Mouse (Mus musculus) MEL (cell line): ENCODE measurements around the gene Abcc9. TPM values are rescaled to one million over a fixed set of nuclear protein-coding genes. Genes with fewer than 3 reads are reported as not detected.

ENCODE experiments used
- DNase-seq: peaks from one replicate; pipeline ENCODE4 v3.0.0; 2011; ENCODE audit warnings: low read depth, low spot score
- H3K27ac ChIP-seq: 2 replicates; pipeline ENCODE4 v1.5.1; 2012; ENCODE audit warnings: low read depth, mild to moderate bottlenecking, control low read depth, low read length, moderate library complexity; ENCODE audit not compliant: control insufficient read depth
- H3K27me3 ChIP-seq, 2 experiments: fragments of 150-350 bp in 1 of 2; sonication (generic) in 1 of 2; 2 replicates each; pipeline ENCODE4 v1.6.1; 2012; ENCODE audit warnings: low read length in 2 of 2, mild to moderate bottlenecking in 2 of 2, improper control_type of control experiment in 1 of 2, moderate library complexity in 1 of 2; ENCODE audit not compliant: insufficient read depth in 2 of 2, control insufficient read depth in 1 of 2
- H3K36me3 ChIP-seq, 2 experiments: 2 replicates each; pipeline ENCODE4 v1.6.1; 2012 to 2014; ENCODE audit warnings: low read length in 2 of 2, improper control_type of control experiment in 1 of 2, inconsistent platforms in 1 of 2, mild to moderate bottlenecking in 1 of 2; ENCODE audit not compliant: insufficient read depth in 2 of 2, control insufficient read depth in 1 of 2
- H3K4me1 ChIP-seq, 2 experiments: fragments of 150-350 bp in 1 of 2; sonication (generic) in 1 of 2; 2 replicates each; pipeline ENCODE4 v1.6.1; 2012; ENCODE audit warnings: low read length in 2 of 2, improper control_type of control experiment in 1 of 2, mild to moderate bottlenecking in 1 of 2; ENCODE audit not compliant: insufficient read depth in 2 of 2, control insufficient read depth in 1 of 2
- H3K4me3 ChIP-seq, 2 experiments: fragments of 150-350 bp in 1 of 2; sonication (generic) in 1 of 2; 2 replicates each; pipeline ENCODE4 v1.5.1; 2012; ENCODE audit warnings: low read depth in 2 of 2, low read length in 2 of 2, mild to moderate bottlenecking in 2 of 2, moderate library complexity in 2 of 2, control low read depth in 1 of 2, improper control_type of control experiment in 1 of 2; ENCODE audit not compliant: control insufficient read depth in 1 of 2, insufficient read depth in 1 of 2
- H3K79me2 ChIP-seq: 2 replicates; pipeline ENCODE4 v1.6.1; 2012; ENCODE audit warnings: mild to moderate bottlenecking, low read length, moderate library complexity; ENCODE audit not compliant: control insufficient read depth, poor library complexity, insufficient read depth
- H3K9ac ChIP-seq: 2 replicates; pipeline ENCODE4 v1.6.1; 2012; ENCODE audit warnings: low read depth, mild to moderate bottlenecking, control low read depth, low read length, moderate library complexity; ENCODE audit not compliant: control insufficient read depth, poor library complexity, severe bottlenecking
- H3K9me3 ChIP-seq: fragments of 150-350 bp; sonication (generic); replicated peaks from 2 replicates; pipeline ENCODE4 v1.6.1; 2012; ENCODE audit warnings: mild to moderate bottlenecking, low read length, improper control_type of control experiment, moderate library complexity; ENCODE audit not compliant: insufficient read depth
- CHD2 ChIP-seq: IDR thresholded peaks from 2 replicates; pipeline ENCODE4 v1.6.1; 2011; ENCODE audit warnings: low read length, improper control_type of control experiment
- CTCF ChIP-seq, 3 experiments: IDR thresholded peaks in 2 of 3; conservative IDR thresholded peaks in 1 of 3; 2 replicates each; pipeline ENCODE4 v1.5.1; 2011 to 2012; ENCODE audit warnings: low read length in 3 of 3, low read depth in 2 of 3, mild to moderate bottlenecking in 2 of 3, improper control_type of control experiment in 1 of 3, inconsistent platforms in 1 of 3, mixed read lengths in 1 of 3, moderate library complexity in 1 of 3; ENCODE audit not compliant: control insufficient read depth in 1 of 3, insufficient read depth in 1 of 3, poor library complexity in 1 of 3, severe bottlenecking in 1 of 3
- ELF1 ChIP-seq: IDR thresholded peaks from 2 replicates; pipeline ENCODE4 v1.6.1; 2014; ENCODE audit warnings: low read depth, mild to moderate bottlenecking, inconsistent platforms, low read length, improper control_type of control experiment, moderate library complexity
- EP300 ChIP-seq, 2 experiments: IDR thresholded peaks; 2 replicates each; pipeline ENCODE4 v1.6.1; 2011; ENCODE audit warnings: improper control_type of control experiment in 2 of 2, low read length in 2 of 2, low read depth in 1 of 2, mild to moderate bottlenecking in 1 of 2
- ETS1 ChIP-seq: IDR thresholded peaks from 2 replicates; pipeline ENCODE4 v1.6.1; 2012; ENCODE audit warnings: low read depth, mild to moderate bottlenecking, inconsistent platforms, low read length, improper control_type of control experiment, moderate library complexity
- GABPA ChIP-seq: IDR thresholded peaks from 2 replicates; pipeline ENCODE4 v1.6.1; 2012; ENCODE audit warnings: low read depth, mild to moderate bottlenecking, inconsistent platforms, low read length, improper control_type of control experiment, moderate library complexity
- HCFC1 ChIP-seq: IDR thresholded peaks from 2 replicates; pipeline ENCODE4 v1.6.1; 2012; ENCODE audit warnings: low read depth, mild to moderate bottlenecking, inconsistent platforms, low read length, improper control_type of control experiment, moderate library complexity
- MAX ChIP-seq: IDR thresholded peaks from 2 replicates; pipeline ENCODE4 v1.6.1; 2011; ENCODE audit warnings: low read length, improper control_type of control experiment
- MAZ ChIP-seq: IDR thresholded peaks from 2 replicates; pipeline ENCODE4 v1.6.1; 2012; ENCODE audit warnings: low read depth, mild to moderate bottlenecking, inconsistent platforms, low read length, improper control_type of control experiment
- MEF2A ChIP-seq: IDR thresholded peaks from 2 replicates; pipeline ENCODE4 v1.6.1; 2014; ENCODE audit warnings: low read depth, mild to moderate bottlenecking, inconsistent platforms, low read length, improper control_type of control experiment; ENCODE audit not compliant: poor library complexity, insufficient replicate concordance, severe bottlenecking; ENCODE audit errors: extremely low read depth
- NRF1 ChIP-seq: IDR thresholded peaks from 2 replicates; pipeline ENCODE4 v1.6.1; 2014; ENCODE audit warnings: low read depth, mild to moderate bottlenecking, inconsistent platforms, low read length, improper control_type of control experiment, moderate library complexity; ENCODE audit not compliant: poor library complexity, insufficient read depth, severe bottlenecking
- POLR2A ChIP-seq, 2 experiments: IDR thresholded peaks; 2 replicates each; pipeline ENCODE4 v1.6.1; 2011 to 2012; ENCODE audit warnings: low read length in 2 of 2, mild to moderate bottlenecking in 2 of 2, control low read depth in 1 of 2, improper control_type of control experiment in 1 of 2, low read depth in 1 of 2, moderate library complexity in 1 of 2; ENCODE audit not compliant: control insufficient read depth in 1 of 2, insufficient read depth in 1 of 2, poor library complexity in 1 of 2
- POLR2AphosphoS2 ChIP-seq: IDR thresholded peaks from 2 replicates; pipeline ENCODE4 v1.6.1; 2011; ENCODE audit warnings: low read length, improper control_type of control experiment
- RAD21 ChIP-seq: IDR thresholded peaks from 2 replicates; pipeline ENCODE4 v1.6.1; 2011; ENCODE audit warnings: mild to moderate bottlenecking, low read depth, low read length, improper control_type of control experiment
- SMC3 ChIP-seq: IDR thresholded peaks from 2 replicates; pipeline ENCODE4 v1.6.1; 2011; ENCODE audit warnings: low read depth, low read length, improper control_type of control experiment
- TAL1 ChIP-seq: IDR thresholded peaks from 2 replicates; pipeline ENCODE4 v1.6.1; 2012; ENCODE audit warnings: mild to moderate bottlenecking, inconsistent platforms, low read length, moderate library complexity, mixed read lengths
- TBP ChIP-seq: IDR thresholded peaks from 2 replicates; pipeline ENCODE4 v1.8.0; 2011; ENCODE audit warnings: low read depth, low read length, improper control_type of control experiment
- TCF12 ChIP-seq: IDR thresholded peaks from 2 replicates; pipeline ENCODE4 v1.6.1; 2014; ENCODE audit warnings: low read depth, mild to moderate bottlenecking, inconsistent platforms, low read length, improper control_type of control experiment, moderate library complexity
- UBTF ChIP-seq: IDR thresholded peaks from 2 replicates; pipeline ENCODE4 v1.6.1; 2012; ENCODE audit warnings: low read depth, mild to moderate bottlenecking, inconsistent platforms, low read length, improper control_type of control experiment, moderate library complexity, borderline replicate concordance; ENCODE audit not compliant: insufficient read depth
- USF1 ChIP-seq: IDR thresholded peaks from 2 replicates; pipeline ENCODE4 v1.6.1; 2014; ENCODE audit warnings: low read depth, mild to moderate bottlenecking, inconsistent platforms, low read length, improper control_type of control experiment, moderate library complexity
- USF2 ChIP-seq, 2 experiments: IDR thresholded peaks; 2 replicates each; pipeline ENCODE4 v1.6.1; 2011 to 2012; ENCODE audit warnings: improper control_type of control experiment in 2 of 2, low read length in 2 of 2, borderline replicate concordance in 1 of 2, inconsistent platforms in 1 of 2, low read depth in 1 of 2, mild to moderate bottlenecking in 1 of 2; ENCODE audit not compliant: insufficient read depth in 1 of 2
- ZMIZ1 ChIP-seq: IDR thresholded peaks from 2 replicates; pipeline ENCODE4 v1.6.1; 2012; ENCODE audit warnings: low read depth, mild to moderate bottlenecking, inconsistent platforms, low read length, improper control_type of control experiment, moderate library complexity
- polyA plus RNA-seq, 2 experiments: library from polyadenylated mRNA; stranded (reverse) in 1 of 2; unstranded in 1 of 2; fragments of >175 nt in 1 of 2; fragments of >200 nt in 1 of 2; gene quantifications; 2 replicates each; pipeline versions ENCODE4 v1.2.1 to v1.2.4; 2012; ENCODE audit warnings: low replicate concordance in 2 of 2, low read depth in 1 of 2; ENCODE audit not compliant: insufficient read length in 2 of 2, insufficient read depth in 1 of 2, missing spikeins in 1 of 2
- total RNA-seq: library from RNA; depleted of rRNA; stranded (reverse); fragments of 300-350 nt; gene quantifications from 2 replicates; pipeline ENCODE4 v1.2.3, GENCODE M21; 2012

Gene Abcc9
- total and polyA plus RNA-seq, 3 experiments: not detected

DNA sequence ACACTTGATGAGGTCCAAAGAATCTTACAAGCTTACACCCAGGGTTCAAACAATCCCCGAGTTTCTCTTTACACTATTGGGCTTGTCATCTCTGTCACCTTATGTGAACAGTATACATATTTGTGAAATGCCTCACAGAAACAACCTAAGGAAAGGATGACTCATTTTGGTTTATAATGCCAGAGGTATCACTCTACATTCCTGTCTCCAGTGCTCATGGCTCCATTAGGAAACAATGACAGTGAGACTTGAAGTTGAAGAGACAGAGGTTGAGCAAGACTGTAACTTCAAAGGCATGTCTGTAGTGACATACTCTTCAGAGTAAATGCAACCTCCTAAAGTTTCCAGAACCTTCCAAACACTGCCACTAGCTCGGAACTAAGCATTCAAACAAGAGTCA, 153.7 kb downstream of the Abcc9 start:
- H3K79me2 ChIP-seq: no peaks in the 10 kb centered on the region
- TF ChIP-seq TCF12 (no peak), HCFC1 (no peak), TAL1 (no peak), SMC3 (no peak), ZMIZ1 (no peak), USF2 (IDR thresholded peaks at IDR 0.05; ENCODE audit: borderline replicate concordance in 1 of 2, insufficient read depth in 1 of 2, low read depth in 1 of 2, low read length in 2 of 2) (no peak), NRF1 (no peak), TBP (no peak), UBTF (no peak), MAZ (no peak)
- DNase-seq: no peak
- H3K4me3 ChIP-seq: no peak overlapping the region
- no peaks in the 10 kb centered on the region for H3K4me1 ChIP-seq
- H3K27ac ChIP-seq: no peak overlapping the region
- no peaks in the 10 kb centered on the region for H3K36me3 ChIP-seq
- H3K9me3 ChIP-seq: no peaks in the 10 kb centered on the region
- H3K27me3 ChIP-seq: no peaks in the 10 kb centered on the region
- H3K9ac ChIP-seq: no peak overlapping the region

DNA sequence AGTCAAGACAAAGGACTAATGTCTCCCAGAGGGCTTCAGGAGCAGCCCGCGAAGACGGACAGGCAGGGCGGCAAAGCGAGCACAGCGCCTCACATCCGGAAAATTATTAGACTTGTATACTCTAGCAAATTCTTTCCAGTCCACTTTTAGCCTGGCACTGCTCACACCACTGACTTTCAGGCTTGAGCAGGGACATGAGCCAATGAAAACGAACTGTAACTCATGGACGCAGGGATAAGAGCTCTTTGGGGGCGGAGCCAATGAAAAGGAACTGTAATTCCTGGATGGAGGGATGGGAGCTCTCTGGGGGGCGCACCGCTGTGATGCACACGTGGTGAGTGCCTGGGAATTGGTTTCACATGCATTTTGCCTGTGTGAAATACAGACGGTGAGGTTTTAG, 157.0 kb downstream of the Abcc9 start:
- DNase-seq: no peak
- no peak for TF ChIP-seq POLR2A (IDR thresholded peaks at IDR 0.05; ENCODE audit: control insufficient read depth in 1 of 2, insufficient read depth in 1 of 2, low read depth in 1 of 2, low read length in 2 of 2, poor library complexity in 1 of 2)
- no peak for TF ChIP-seq UBTF
- TF ChIP-seq EP300 (IDR thresholded peaks at IDR 0.05; ENCODE audit: low read depth in 1 of 2, low read length in 2 of 2): no peak
- no peak for TF ChIP-seq ETS1
- no peak for TF ChIP-seq NRF1
- TF ChIP-seq, all 39 proteins: peak for 0

DNA sequence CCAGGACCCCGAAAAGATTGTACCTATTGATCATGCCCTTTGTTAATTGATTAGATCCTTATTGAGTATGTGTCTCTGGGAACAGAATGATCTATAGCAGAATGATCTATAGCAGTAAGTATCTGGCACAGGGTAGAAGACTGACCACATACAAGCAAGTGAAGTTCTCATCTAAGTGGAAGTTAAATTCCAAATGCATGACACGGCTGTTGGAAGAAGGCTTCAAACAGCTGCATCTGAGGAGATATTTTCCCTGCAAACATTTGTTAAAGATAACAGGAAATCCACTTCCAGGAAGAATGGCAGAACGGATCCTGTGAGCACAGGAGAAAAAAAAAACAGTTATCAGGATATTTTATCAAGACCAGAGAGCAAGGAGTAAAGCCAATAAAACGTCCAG, 158.5 kb downstream of the Abcc9 start:
- H3K27me3 ChIP-seq: no peaks in the 10 kb centered on the region
- H3K4me1 ChIP-seq: no peaks in the 10 kb centered on the region
- H3K4me3 ChIP-seq: no peak overlapping the region
- no peak overlapping the region for H3K27ac ChIP-seq
- H3K9me3 ChIP-seq: no peaks in the 10 kb centered on the region
- DNase-seq: no peak
- H3K36me3 ChIP-seq: no peaks in the 10 kb centered on the region
- H3K9ac ChIP-seq: no peak overlapping the region
- H3K79me2 ChIP-seq: no peaks in the 10 kb centered on the region
- TF ChIP-seq USF2 (IDR thresholded peaks at IDR 0.05; ENCODE audit: borderline replicate concordance in 1 of 2, insufficient read depth in 1 of 2, low read depth in 1 of 2, low read length in 2 of 2): no peak
- no peak for TF ChIP-seq GABPA
- no peak for TF ChIP-seq CTCF (IDR thresholded peaks at IDR 0.05 in 2 of 3, conservative IDR thresholded peaks at IDR 0.05 in 1 of 3; ENCODE audit: control insufficient read depth in 1 of 3, insufficient read depth in 1 of 3, low read depth in 2 of 3, low read length in 3 of 3, poor library complexity in 1 of 3, severe bottlenecking in 1 of 3)
- TF ChIP-seq MEF2A: no peak
- TF ChIP-seq USF1: no peak
- TF ChIP-seq RAD21: no peak
- TF ChIP-seq CHD2: no peak
- TF ChIP-seq TCF12: no peak
- TF ChIP-seq POLR2AphosphoS2: no peak
- no peak for TF ChIP-seq ZMIZ1
- TF ChIP-seq MAX: no peak
- TF ChIP-seq ELF1: no peak

More for the DNA sequence above, 157.0 kb downstream of the Abcc9 start:
- no peaks in the 10 kb centered on the region for H3K36me3 ChIP-seq
- no peak overlapping the region for H3K9ac ChIP-seq
- no peaks in the 10 kb centered on the region for H3K4me1 ChIP-seq
- no peaks in the 10 kb centered on the region for H3K27me3 ChIP-seq
- H3K79me2 ChIP-seq: no peaks in the 10 kb centered on the region
- H3K9me3 ChIP-seq: no peaks in the 10 kb centered on the region
- H3K27ac ChIP-seq: no peak overlapping the region
- no peak overlapping the region for H3K4me3 ChIP-seq
